Mouse (Mus musculus) intestine, postnatal 0 days (tissue): ENCODE measurements around the gene Phyhd1. TPM values are rescaled to one million over a fixed set of nuclear protein-coding genes. Genes with fewer than 3 reads are reported as not detected.

Experiments
- ATAC-seq: fragments of 200-750 bp; cut with Nextera tagmentation; 2 replicates; pipeline ENCODE4 v1.8.0; 2017; ENCODE audit warnings: mild to moderate bottlenecking, moderate TSS enrichment, moderate library complexity
- H3K27ac ChIP-seq: fragments of 300-500 bp; sonication (generic); 2 replicates; pipeline ENCODE4 v1.5.1; 2014; ENCODE audit warnings: mild to moderate bottlenecking, low read depth, low read length, moderate library complexity
- H3K27me3 ChIP-seq: fragments of 300-500 bp; sonication (generic); replicated peaks from 2 replicates; pipeline ENCODE4 v1.6.1; 2014; ENCODE audit warnings: low read length, mixed read lengths; ENCODE audit not compliant: control insufficient read depth, insufficient read depth
- H3K36me3 ChIP-seq: fragments of 300-500 bp; sonication (generic); 2 replicates; pipeline ENCODE4 v1.6.1; 2014; ENCODE audit warnings: mild to moderate bottlenecking, moderate library complexity; ENCODE audit not compliant: control insufficient read depth, insufficient read depth
- H3K4me1 ChIP-seq: fragments of 300-500 bp; sonication (generic); replicated peaks from 2 replicates; pipeline ENCODE4 v1.6.1; 2014; ENCODE audit warnings: antibody characterized with exemption, low read length, mixed read lengths; ENCODE audit not compliant: control insufficient read depth, insufficient read depth
- H3K4me2 ChIP-seq: fragments of 300-500 bp; sonication (generic); replicated peaks from 2 replicates; pipeline ENCODE4 v1.6.1; 2014; ENCODE audit warnings: low read depth, mild to moderate bottlenecking, moderate library complexity
- H3K4me3 ChIP-seq: fragments of 300-500 bp; sonication (generic); 2 replicates; pipeline ENCODE4 v1.5.1; 2014; ENCODE audit warnings: low read depth, low read length
- H3K9ac ChIP-seq: fragments of 300-500 bp; sonication (generic); 2 replicates; pipeline ENCODE4 v1.6.1; 2014; ENCODE audit warnings: mild to moderate bottlenecking, low read depth, low read length
- H3K9me3 ChIP-seq: fragments of 300-500 bp; sonication (generic); 2 replicates; pipeline ENCODE4 v1.6.1; 2016; ENCODE audit warnings: mixed run types; ENCODE audit not compliant: control insufficient read depth
- CTCF ChIP-seq: sonication (generic); IDR thresholded peaks from 2 replicates; pipeline ENCODE4 v1.5.1; 2016; ENCODE audit warnings: low read depth, mild to moderate bottlenecking, control low read depth, antibody characterized with exemption, moderate library complexity
- WGBS: fragments of 180-500 bp; shearing (Covaris S2); extraction: QIAGEN DNeasy Blood & Tissue Kit; methylation state at CpG from one replicate; pipeline ENCODE4 v1.1.7; 2014; 5-methylcytosine and 5-hydroxymethylcytosine counted together
- polyA plus RNA-seq: library from polyadenylated mRNA; unstranded; fragments of >200 nt; fragmentation: Nextera tagmentation; extraction: Ambion mirVana; gene quantifications from 2 replicates; pipeline ENCODE4 v1.2.1, GENCODE M21; 2015

Phyhd1 gene
- polyA plus RNA-seq, 1 experiment from 2014 or later, result 3.1 TPM

- peaks cover 10% of the 10 kb centered on the region for H3K4me1 ChIP-seq
- H3K9me3 ChIP-seq, result no peaks in the 10 kb centered on the region
- H3K36me3 ChIP-seq, result peaks cover 30% of the 10 kb centered on the region
- peak overlapping the region; percentile 93 for H3K27ac ChIP-seq
- H3K27me3 ChIP-seq, result no peaks in the 10 kb centered on the region
- H3K4me3 ChIP-seq, result peak overlapping the region; percentile 93
- peak overlapping the region; percentile 92 for H3K9ac ChIP-seq
- WGBS, result 56% methylated on average over 3 of the region's 3 CpGs
- ATAC-seq, result no peak
- peak overlapping the region; percentile 78 for H3K4me2 ChIP-seq
- TF ChIP-seq CTCF, result no peak
Measured at GRCm38 (mm10) chr2:30238906-30239465, 27.0 kb upstream of the Phyhd1 start.

- no peak for TF ChIP-seq CTCF
- Histone ChIP-seq H3K4me2 (peak overlapping the region; percentile 78), H3K27me3 (no peaks in the 10 kb centered on the region), H3K9ac (peak overlapping the region; percentile 37; the same call in 1 of the 2 replicates), H3K9me3 (no peaks in the 10 kb centered on the region), H3K4me1 (peaks cover 10% of the 10 kb centered on the region), H3K27ac (peak overlapping the region; percentile 93), H3K36me3 (peaks cover 32% of the 10 kb centered on the region), H3K4me3 (no peak overlapping the region)
- ATAC-seq, result no peak
- WGBS, result 30% methylated on average over 4 of the region's 4 CpGs
Measured at GRCm38 (mm10) chr2:30239777-30240176, 26.2 kb upstream of the Phyhd1 start.

GRCm38 (mm10) chr2:30240267-30240666 lies 25.7 kb upstream of the Phyhd1 start, which contains the start of gene Gm28035:
TSS of gene Gm28035 (plus strand) at chr2:30240567.
- peak within 1 kb of the TSS; percentile 78 for H3K4me2 ChIP-seq
- WGBS, result 60% methylated on average over 2 of the region's 2 CpGs
- no peaks in the 10 kb centered on the region for H3K27me3 ChIP-seq
- peaks cover 32% of the 10 kb centered on the region for H3K36me3 ChIP-seq
- TF ChIP-seq CTCF, result no peak
- peak within 1 kb of the TSS; percentile 92 for H3K9ac ChIP-seq
- peak within 1 kb of the TSS; percentile 93 for H3K27ac ChIP-seq
- H3K4me3 ChIP-seq, result no peak within 1 kb of the TSS
- H3K9me3 ChIP-seq, result no peaks in the 10 kb centered on the region
- ATAC-seq, result no peak
- peaks cover 10% of the 10 kb centered on the region for H3K4me1 ChIP-seq

GRCm38 (mm10) chr2:30242509-30242908 lies 23.5 kb upstream of the Phyhd1 start:
- no peaks in the 10 kb centered on the region for H3K27me3 ChIP-seq
- WGBS, result 46% methylated on average over 4 of the region's 4 CpGs
- H3K4me3 ChIP-seq, result no peak overlapping the region
- no peak for TF ChIP-seq CTCF
- peak; percentile 32 for ATAC-seq
- no peaks in the 10 kb centered on the region for H3K9me3 ChIP-seq
- H3K4me2 ChIP-seq, result no peak overlapping the region
- peaks cover 40% of the 10 kb centered on the region for H3K36me3 ChIP-seq
- peaks cover 10% of the 10 kb centered on the region for H3K4me1 ChIP-seq
- H3K27ac ChIP-seq, result peak overlapping the region; percentile 68
- no peak overlapping the region for H3K9ac ChIP-seq

- TF ChIP-seq CTCF, result no peak
- Histone ChIP-seq H3K4me2 (no peak overlapping the region), H3K4me1 (peaks cover 10% of the 10 kb centered on the region), H3K4me3 (no peak overlapping the region), H3K9ac (no peak overlapping the region), H3K36me3 (peaks cover 45% of the 10 kb centered on the region), H3K27ac (peak overlapping the region; percentile 68; the same call in 1 of the 2 replicates), H3K9me3 (no peaks in the 10 kb centered on the region), H3K27me3 (no peaks in the 10 kb centered on the region)
- WGBS, result 91% methylated on average over 4 of the region's 4 CpGs
- ATAC-seq, result no peak
Measured at GRCm38 (mm10) chr2:30243391-30243790, 22.6 kb upstream of the Phyhd1 start.

- H3K36me3 ChIP-seq, result peaks cover 56% of the 10 kb centered on the region
- no peaks in the 10 kb centered on the region for H3K27me3 ChIP-seq
- H3K4me1 ChIP-seq, result peaks cover 10% of the 10 kb centered on the region
- peak; percentile 3; the same call in 1 of the 2 replicates for ATAC-seq
- no peak for TF ChIP-seq CTCF
- H3K4me3 ChIP-seq, result no peak overlapping the region
- H3K9me3 ChIP-seq, result no peaks in the 10 kb centered on the region
- no peak overlapping the region for H3K4me2 ChIP-seq
- H3K27ac ChIP-seq, result no peak overlapping the region
- WGBS, result 39% methylated on average over 7 of the region's 7 CpGs
- H3K9ac ChIP-seq, result no peak overlapping the region
Measured at GRCm38 (mm10) chr2:30244595-30245178, 21.3 kb upstream of the Phyhd1 start.
